Mouse (Mus musculus) embryonic facial prominence, embryonic 14.5 days (tissue): ENCODE results near the gene Clec4g. TPM values are rescaled to one million over a fixed set of nuclear protein-coding genes. Genes with fewer than 3 reads are reported as not detected.
"Not testable (repeated sequence)": the region's sequence is repeated elsewhere in the genome, so short reads cannot be mapped to it uniquely, and the experiment has no call there.

ENCODE experiments used
- ATAC-seq: fragments of 200-750 bp; cut with Nextera tagmentation; 2 replicates; pipeline ENCODE4 v1.8.0; 2017; ENCODE audit warnings: low read depth, moderate number of reproducible peaks, moderate TSS enrichment
- DNase-seq: peaks from one replicate; pipeline ENCODE4 v3.0.0-alpha.2; 2015; ENCODE audit warnings: low spot score
- H3K27ac ChIP-seq: fragments of 300-500 bp; sonication (generic); replicated peaks from 2 replicates; pipeline ENCODE4 v1.5.1; 2014; ENCODE audit warnings: low read depth, mild to moderate bottlenecking, low read length, moderate library complexity
- H3K27me3 ChIP-seq: fragments of 300-500 bp; sonication (generic); replicated peaks from 2 replicates; pipeline ENCODE4 v1.6.1; 2014; ENCODE audit warnings: low read length; ENCODE audit not compliant: control insufficient read depth, insufficient read depth
- H3K36me3 ChIP-seq: fragments of 300-500 bp; sonication (generic); 2 replicates; pipeline ENCODE4 v1.6.1; 2014; ENCODE audit warnings: low read length, mixed read lengths; ENCODE audit not compliant: control insufficient read depth, insufficient read depth
- H3K4me1 ChIP-seq: fragments of 300-500 bp; sonication (generic); 2 replicates; pipeline ENCODE4 v1.6.1; 2014; ENCODE audit warnings: antibody characterized with exemption, low read length; ENCODE audit not compliant: control insufficient read depth, insufficient read depth
- H3K4me2 ChIP-seq: fragments of 300-500 bp; sonication (generic); 2 replicates; pipeline ENCODE4 v1.6.1; 2014; ENCODE audit warnings: low read depth, mild to moderate bottlenecking, low read length, moderate library complexity, mixed read lengths
- H3K4me3 ChIP-seq: fragments of 300-500 bp; sonication (generic); 2 replicates; pipeline ENCODE4 v1.5.1; 2014; ENCODE audit warnings: low read depth, mild to moderate bottlenecking, low read length
- H3K9ac ChIP-seq: fragments of 300-500 bp; sonication (generic); 2 replicates; pipeline ENCODE4 v1.6.1; 2014; ENCODE audit warnings: low read depth, mild to moderate bottlenecking, low read length, moderate library complexity, mixed read lengths
- H3K9me3 ChIP-seq: fragments of 300-500 bp; sonication (generic); 2 replicates; pipeline ENCODE4 v1.6.1; 2016; ENCODE audit warnings: low read length; ENCODE audit not compliant: control insufficient read depth
- WGBS: fragments of 180-500 bp; shearing (Covaris S2); extraction: QIAGEN DNeasy Blood & Tissue Kit; methylation state at CpG from one replicate; pipeline ENCODE4 v1.1.7; 2014; 5-methylcytosine and 5-hydroxymethylcytosine counted together
- polyA plus RNA-seq: library from polyadenylated mRNA; unstranded; fragments of >200 nt; fragmentation: Nextera tagmentation; extraction: Ambion mirVana; gene quantifications from 2 replicates; pipeline ENCODE4 v1.2.1, GENCODE M21; 2014

The Clec4g gene
- not detected in 2 replicates for polyA plus RNA-seq

DNA sequence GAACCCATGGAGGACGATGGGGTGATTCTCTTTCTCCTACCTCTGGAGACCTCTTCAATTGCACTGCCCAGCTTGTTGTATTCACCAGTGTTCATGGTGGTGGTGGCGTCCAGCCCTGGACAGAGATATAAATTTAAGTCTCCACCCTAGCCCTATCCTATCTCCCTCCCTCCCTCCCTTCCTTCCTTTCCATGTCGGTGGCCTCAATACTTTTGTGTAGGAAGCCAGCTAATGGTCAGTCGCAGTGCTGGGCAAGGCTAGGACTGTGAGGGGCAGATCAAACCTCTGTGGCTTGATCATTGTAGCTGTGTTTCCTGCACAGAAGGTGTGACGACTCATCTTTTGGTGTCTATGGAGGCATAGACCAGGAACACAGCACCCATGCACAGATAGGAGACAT is at the start of gene Clec4g:
Gene Clec4g (minus strand): TSS at position 101 of the 400 bp plus-strand sequence.
- Histone ChIP-seq H3K4me3 (no peak within 1 kb of the TSS), H3K36me3 (no peaks in the 10 kb centered on the region), H3K27ac (no peak within 1 kb of the TSS), H3K9ac (no peak within 1 kb of the TSS), H3K4me2 (no peak within 1 kb of the TSS), H3K9me3 (no peaks in the 10 kb centered on the region), H3K27me3 (no peaks in the 10 kb centered on the region), H3K4me1 (no peaks in the 10 kb centered on the region)
- 77% methylated on average over 5 of the region's 5 CpGs for WGBS
- no peak for ATAC-seq
- no peak for DNase-seq

DNA sequence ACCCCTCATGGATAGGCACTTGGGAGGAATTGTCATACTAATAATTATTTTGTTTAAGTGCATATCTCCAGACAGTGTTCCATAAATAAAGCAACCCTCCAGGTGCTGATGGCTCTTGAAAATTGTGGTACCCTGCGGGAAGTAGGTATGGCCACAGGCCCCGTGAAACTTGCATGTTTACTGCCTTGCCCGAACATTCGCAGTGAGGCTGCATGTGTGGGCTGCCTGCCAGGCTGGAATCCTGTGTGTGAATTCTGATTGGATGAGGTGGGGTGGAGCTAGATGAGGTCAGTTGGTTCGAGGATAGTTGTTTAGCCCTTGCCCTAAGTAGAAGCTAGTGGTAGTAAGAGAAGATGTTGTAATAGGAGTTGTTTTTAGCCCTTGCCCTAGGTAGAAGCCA is 48.2 kb upstream of the Clec4g start:
- not testable (repeated sequence) for DNase-seq, H3K36me3 ChIP-seq, H3K4me3 ChIP-seq, H3K27me3 ChIP-seq, ATAC-seq, H3K9me3 ChIP-seq, H3K27ac ChIP-seq, H3K4me2 ChIP-seq, H3K4me1 ChIP-seq, H3K9ac ChIP-seq
- 81% methylated on average over 5 of the region's 5 CpGs for WGBS

DNA sequence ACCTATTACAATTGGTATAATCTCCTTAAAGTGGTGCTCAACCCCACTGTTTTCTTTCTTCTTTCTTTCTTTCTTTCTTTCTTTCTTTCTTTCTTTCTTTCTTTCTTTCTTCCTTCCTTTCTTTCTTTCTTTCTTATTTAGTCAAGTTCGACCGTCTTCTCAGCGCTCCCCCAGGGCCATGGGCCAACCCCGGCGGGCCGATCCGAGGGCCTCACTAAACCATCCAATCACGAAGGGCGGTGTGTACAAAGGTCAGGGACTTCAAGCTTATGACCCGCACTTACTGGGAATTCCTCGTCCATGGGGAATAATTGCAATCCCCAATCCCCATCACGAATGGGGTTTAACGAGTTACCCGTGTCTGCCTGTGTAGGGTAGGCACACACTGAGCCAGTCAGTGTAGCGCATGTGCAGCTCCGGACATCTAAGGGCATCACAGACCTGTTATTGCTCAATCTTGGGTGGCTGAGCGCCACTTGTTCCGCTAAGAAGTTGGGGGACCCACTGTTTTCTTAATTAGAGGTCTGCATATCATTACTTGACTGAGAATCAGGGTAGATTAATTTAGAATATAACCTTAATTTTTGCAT is 33.9 kb upstream of the Clec4g start:
- WGBS: 68% methylated on average over 18 of the region's 18 CpGs
- no peak overlapping the region for H3K27ac ChIP-seq
- no peak overlapping the region for H3K4me2 ChIP-seq
- H3K9ac ChIP-seq: no peak overlapping the region
- no peaks in the 10 kb centered on the region for H3K4me1 ChIP-seq
- no peak overlapping the region for H3K4me3 ChIP-seq
- peak; percentile 100 for ATAC-seq
- H3K9me3 ChIP-seq: no peaks in the 10 kb centered on the region
- no peaks in the 10 kb centered on the region for H3K36me3 ChIP-seq
- DNase-seq: peak; percentile 91
- H3K27me3 ChIP-seq: no peaks in the 10 kb centered on the region

DNA sequence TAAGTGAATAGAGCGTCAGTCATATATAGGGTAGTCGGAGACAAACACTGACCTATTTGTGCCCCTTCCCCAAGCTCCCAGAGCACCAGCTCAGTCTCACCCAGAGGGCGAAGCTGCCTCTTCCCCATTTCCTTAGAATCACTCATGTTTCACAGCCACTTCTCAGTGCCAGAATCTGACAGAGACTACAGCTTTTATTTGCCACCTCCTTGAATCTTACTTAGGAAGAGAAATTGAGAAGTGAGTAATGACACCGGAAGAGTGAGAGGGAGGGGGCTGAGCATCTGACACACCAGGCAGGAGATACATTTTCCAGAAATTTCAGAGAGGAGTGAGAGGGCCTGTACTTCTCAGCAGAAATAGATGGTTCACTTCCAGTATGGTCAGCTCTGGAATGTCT is 28.3 kb upstream of the Clec4g start, which contains the start of gene Cd209a:
Gene Cd209a (minus strand): TSS at position 224 of the 400 bp plus-strand sequence.
- DNase-seq (no peak), ATAC-seq (no peak)
- H3K4me1 ChIP-seq: no peaks in the 10 kb centered on the region
- H3K27ac ChIP-seq: no peak within 1 kb of the TSS
- no peaks in the 10 kb centered on the region for H3K9me3 ChIP-seq
- H3K27me3 ChIP-seq: no peaks in the 10 kb centered on the region
- H3K4me3 ChIP-seq: no peak within 1 kb of the TSS
- H3K4me2 ChIP-seq: no peak within 1 kb of the TSS
- 82% methylated on average over 4 of the region's 4 CpGs for WGBS
- H3K36me3 ChIP-seq: no peaks in the 10 kb centered on the region
- H3K9ac ChIP-seq: no peak within 1 kb of the TSS

DNA sequence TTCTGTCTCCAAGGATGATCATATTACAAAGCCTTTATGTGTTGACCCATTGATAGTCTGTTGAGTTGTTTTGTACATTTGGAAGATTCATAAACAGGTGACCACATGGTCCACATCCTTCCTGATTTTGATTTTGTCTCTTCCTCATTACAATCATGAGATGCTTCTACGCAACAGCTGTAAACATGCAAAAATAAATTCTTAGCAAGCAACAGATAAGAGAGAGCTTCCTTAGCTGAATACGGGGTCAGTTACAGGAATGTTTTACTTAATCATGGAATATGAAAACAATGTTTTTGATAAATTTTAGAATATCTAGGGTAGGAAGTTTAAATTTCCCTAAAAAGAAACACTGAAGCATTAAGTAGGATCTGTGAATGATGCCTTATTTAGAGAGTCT is 16.5 kb upstream of the Clec4g start:
- no peaks in the 10 kb centered on the region for H3K27me3 ChIP-seq
- no peak overlapping the region for H3K4me2 ChIP-seq
- WGBS: 84% methylated on average over 2 of the region's 2 CpGs
- no peaks in the 10 kb centered on the region for H3K4me1 ChIP-seq
- H3K27ac ChIP-seq: no peak overlapping the region
- no peaks in the 10 kb centered on the region for H3K9me3 ChIP-seq
- H3K36me3 ChIP-seq: no peaks in the 10 kb centered on the region
- H3K9ac ChIP-seq: no peak overlapping the region
- ATAC-seq (no peak), DNase-seq (no peak)
- no peak overlapping the region for H3K4me3 ChIP-seq

DNA sequence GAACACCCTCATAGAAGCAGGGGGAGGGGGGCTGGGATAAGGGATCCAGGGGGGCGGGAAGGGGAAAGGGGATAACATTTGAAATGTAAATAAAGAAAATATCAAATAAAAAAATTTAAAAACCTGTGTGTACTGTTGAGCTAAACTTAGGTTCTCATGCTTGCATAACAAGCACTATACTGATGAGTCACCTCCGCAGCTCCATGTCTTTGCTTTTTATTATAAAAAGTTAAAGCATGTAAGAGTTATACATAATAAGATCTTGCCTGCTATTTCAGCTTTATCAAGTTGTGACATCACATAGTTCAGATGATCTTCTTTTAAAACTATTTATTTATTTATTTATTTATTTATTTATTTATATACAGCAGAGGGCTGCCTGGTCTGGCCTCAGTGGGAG is 15.1 kb upstream of the Clec4g start:
- H3K27me3 ChIP-seq: no peaks in the 10 kb centered on the region
- no peaks in the 10 kb centered on the region for H3K9me3 ChIP-seq
- no peak for ATAC-seq
- no peaks in the 10 kb centered on the region for H3K36me3 ChIP-seq
- no peak overlapping the region for H3K4me2 ChIP-seq
- DNase-seq: no peak
- no peak overlapping the region for H3K4me3 ChIP-seq
- WGBS: 86% methylated on average over 2 of the region's 2 CpGs
- no peak overlapping the region for H3K9ac ChIP-seq
- no peak overlapping the region for H3K27ac ChIP-seq
- no peaks in the 10 kb centered on the region for H3K4me1 ChIP-seq

DNA sequence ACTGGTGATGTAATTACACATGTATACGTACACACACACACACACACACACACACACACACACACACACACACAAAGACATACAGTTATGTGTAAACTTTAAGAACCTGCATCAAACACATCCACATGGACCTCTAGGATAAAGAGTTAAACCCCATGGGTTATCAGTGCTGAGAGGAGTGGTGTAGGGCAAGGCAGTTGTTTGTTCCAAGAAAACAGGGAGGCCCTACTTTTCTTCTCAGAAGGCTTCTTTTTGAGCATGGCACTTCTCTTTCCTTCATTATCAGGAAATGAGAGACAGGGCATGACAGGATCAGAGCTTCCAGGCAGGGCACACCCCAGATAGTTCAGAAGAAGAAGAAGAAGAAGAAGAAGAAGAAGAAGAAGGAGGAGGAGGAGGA is 13.6 kb upstream of the Clec4g start:
- no peaks in the 10 kb centered on the region for H3K9me3 ChIP-seq
- no peak for DNase-seq
- H3K9ac ChIP-seq: no peak overlapping the region
- WGBS: 52% methylated on average over 1 of the region's 1 CpGs
- H3K36me3 ChIP-seq: no peaks in the 10 kb centered on the region
- no peak for ATAC-seq
- no peaks in the 10 kb centered on the region for H3K4me1 ChIP-seq
- H3K4me2 ChIP-seq: no peak overlapping the region
- no peaks in the 10 kb centered on the region for H3K27me3 ChIP-seq
- H3K4me3 ChIP-seq: no peak overlapping the region
- H3K27ac ChIP-seq: no peak overlapping the region

DNA sequence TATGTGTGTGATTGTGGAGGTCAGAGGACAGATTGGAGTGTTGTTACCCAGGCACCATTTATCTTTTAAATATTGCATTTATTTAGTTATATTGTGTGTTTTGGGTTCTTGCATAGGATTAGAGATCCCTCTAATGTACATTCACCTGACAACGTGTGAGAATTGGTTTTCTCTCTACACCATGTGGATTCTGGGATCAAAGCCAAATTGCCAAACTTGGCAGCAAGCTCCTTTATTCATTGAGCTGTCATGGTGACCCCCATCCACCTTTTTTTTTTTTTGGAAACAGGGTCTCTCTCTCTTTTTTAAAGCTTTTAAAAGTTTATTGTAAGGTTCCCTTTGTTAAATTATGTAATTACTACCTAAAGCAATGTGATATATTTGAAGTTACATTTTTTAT is 590 bp upstream of the Clec4g start:
- DNase-seq: no peak
- no peaks in the 10 kb centered on the region for H3K36me3 ChIP-seq
- WGBS: 39% methylated on average over 1 of the region's 1 CpGs

DNA sequence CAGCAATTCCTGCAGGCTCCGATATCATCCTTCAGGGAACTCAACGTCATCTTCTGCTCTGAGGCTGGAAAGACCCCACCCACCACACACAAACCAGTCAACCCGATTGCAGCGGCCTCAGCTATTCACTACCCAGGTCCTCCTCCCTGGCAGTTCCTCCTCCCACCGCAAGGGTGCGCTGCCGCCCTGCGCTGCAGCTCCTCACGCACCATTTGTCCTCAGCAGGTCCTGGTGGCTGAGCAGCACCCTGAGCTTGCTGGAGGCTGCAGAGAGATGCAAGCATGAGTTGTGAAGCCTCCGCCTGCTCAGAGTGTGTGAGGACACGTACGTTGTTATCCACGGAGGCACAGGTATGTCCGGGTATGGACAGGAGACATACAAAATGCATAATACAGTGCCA is 1.9 kb downstream of the Clec4g start:
- 13% methylated on average over 14 of the region's 14 CpGs for WGBS

More for the DNA sequence above, 590 bp upstream of the Clec4g start:
- H3K9ac ChIP-seq: no peak overlapping the region
- H3K27me3 ChIP-seq: no peaks in the 10 kb centered on the region
- no peaks in the 10 kb centered on the region for H3K4me1 ChIP-seq
- ATAC-seq: no peak
- no peak overlapping the region for H3K4me2 ChIP-seq
- no peak overlapping the region for H3K4me3 ChIP-seq
- no peak overlapping the region for H3K27ac ChIP-seq
- no peaks in the 10 kb centered on the region for H3K9me3 ChIP-seq

More for the DNA sequence above, 1.9 kb downstream of the Clec4g start:
- Histone ChIP-seq H3K9me3 (no peaks in the 10 kb centered on the region), H3K27me3 (no peaks in the 10 kb centered on the region), H3K27ac (no peak overlapping the region), H3K4me3 (no peak overlapping the region), H3K4me2 (no peak overlapping the region), H3K9ac (no peak overlapping the region), H3K4me1 (no peaks in the 10 kb centered on the region), H3K36me3 (no peaks in the 10 kb centered on the region)
- ATAC-seq (no peak), DNase-seq (peak; percentile 27)
